Mouse (Mus musculus) liver, postnatal 0 days (tissue): Measurements from ENCODE around the gene Trabd2b.

Source experiments
- CTCF ChIP-seq: sonication (generic); IDR thresholded peaks from 2 replicates; pipeline ENCODE4 v1.5.1; 2016; ENCODE audit warnings: antibody characterized with exemption, low read depth
- EP300 ChIP-seq: IDR thresholded peaks from 2 replicates; pipeline ENCODE4 v1.6.1; 2016; ENCODE audit warnings: antibody characterized with exemption, low read depth, mild to moderate bottlenecking

DNA sequence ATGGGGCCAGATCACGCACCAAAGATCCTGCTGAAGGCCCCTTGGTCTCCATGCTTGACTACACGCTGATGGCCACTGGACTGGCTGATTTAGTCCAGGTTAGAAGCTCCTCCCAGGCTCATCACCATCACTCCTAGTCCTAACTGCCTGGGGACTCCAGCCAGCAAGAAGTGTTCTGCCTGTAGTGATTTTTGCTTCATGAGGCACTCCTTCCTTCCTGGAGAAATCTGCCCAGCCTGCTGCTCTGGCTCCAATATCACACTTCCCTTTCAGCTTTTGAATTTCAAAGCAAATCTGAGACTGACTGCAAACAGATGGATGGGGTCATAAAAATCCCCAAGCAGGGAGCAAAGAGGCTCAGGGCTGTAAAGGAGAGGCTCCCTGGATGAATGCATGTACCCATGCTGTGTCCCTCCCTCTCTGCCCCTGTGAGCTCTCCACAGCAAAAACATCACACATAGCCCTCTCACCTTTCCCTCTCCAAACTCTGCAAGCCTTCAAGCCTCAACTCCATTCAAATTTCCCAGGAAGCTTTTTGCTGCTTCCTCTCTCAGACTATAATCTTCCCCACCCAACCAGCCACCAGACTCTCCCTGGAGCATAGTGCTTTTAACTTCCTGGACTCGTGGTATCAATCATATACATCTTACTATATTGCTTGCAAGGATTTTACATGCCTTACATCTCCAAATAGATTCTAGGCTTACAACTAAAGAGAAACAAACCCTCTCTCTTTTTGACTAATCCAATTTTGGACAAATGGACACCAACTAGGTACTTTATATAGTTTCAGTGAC, 217.8 kb downstream of the Trabd2b start:
- TF ChIP-seq CTCF: no peak
- TF ChIP-seq EP300: no peak
